Mouse (Mus musculus): Measurements from ENCODE around the gene Gm4216. TPM values are rescaled to one million over a fixed set of nuclear protein-coding genes. Genes with fewer than 3 reads are reported as not detected.
"Not testable (repeated sequence)": the region's sequence is repeated elsewhere in the genome, so short reads cannot be mapped to it uniquely, and the experiment has no call there.

Gene Gm4216
- polyA plus RNA-seq (2014; fragmentation: Nextera tagmentation; extraction: Ambion mirVana): not detected in 2 replicates

DNA sequence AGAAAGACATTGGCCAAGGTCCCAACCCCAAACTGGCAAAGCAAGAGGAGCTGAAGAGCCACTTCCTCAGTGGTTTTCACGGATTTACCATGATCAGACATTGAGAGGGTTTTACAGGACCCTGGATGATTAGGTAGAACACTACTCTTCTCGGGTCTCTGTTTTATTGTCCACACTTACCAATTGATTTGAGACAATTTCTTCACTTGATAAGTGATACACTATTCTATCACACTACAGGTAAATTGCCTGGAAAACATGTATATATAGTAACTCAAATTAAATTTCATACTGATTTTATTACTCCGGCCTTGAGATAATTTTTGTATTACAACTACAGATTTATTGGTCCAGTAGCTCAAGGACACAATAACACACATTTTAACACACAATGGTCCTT lies at the start of gene Gm4216:
Gene Gm4216 (minus strand): TSS at position 101 of the 400 bp plus-strand sequence.
- not testable (repeated sequence) for H3K27me3 ChIP-seq (ENCODE audit: control insufficient read depth, insufficient read depth, low read length); H3K9me3 ChIP-seq (ENCODE audit: control insufficient read depth, low read length); H3K9ac ChIP-seq (ENCODE audit: low read length); H3K4me2 ChIP-seq (ENCODE audit: low read length); H3K4me3 ChIP-seq (ENCODE audit: control insufficient read depth in 1 of 2, insufficient read depth in 1 of 2, low read depth in 1 of 2, low read length in 2 of 2); H3K36me3 ChIP-seq (ENCODE audit: control insufficient read depth, insufficient read depth, low read length); H3K27ac ChIP-seq (replicated peaks in 1 of 2; ENCODE audit: control insufficient read depth in 1 of 2, insufficient read depth in 1 of 2, low read depth in 2 of 2, low read length in 2 of 2); ATAC-seq (ENCODE audit: insufficient number of reproducible peaks, insufficient read depth, low FRiP score, low read depth); H3K4me1 ChIP-seq (ENCODE audit: control insufficient read depth in 2 of 2, insufficient read depth in 2 of 2, low read length in 2 of 2)
- WGBS: no CpG with 5 or more reads among the region's 3 CpGs

GRCm38 (mm10) chr7:23067356-23067755 lies 47.6 kb upstream of the Gm4216 start, which contains the start of gene Gm8720:
Gene Gm8720, minus strand, starts transcription at chr7:23067456.
- not testable (repeated sequence) for H3K9ac ChIP-seq (ENCODE audit: low read length); H3K4me1 ChIP-seq (ENCODE audit: control insufficient read depth in 2 of 2, insufficient read depth in 2 of 2, low read length in 2 of 2); ATAC-seq (ENCODE audit: insufficient number of reproducible peaks, insufficient read depth, low FRiP score, low read depth); H3K27ac ChIP-seq (replicated peaks in 1 of 2; ENCODE audit: control insufficient read depth in 1 of 2, insufficient read depth in 1 of 2, low read depth in 2 of 2, low read length in 2 of 2); H3K4me2 ChIP-seq (ENCODE audit: low read length); H3K27me3 ChIP-seq (ENCODE audit: control insufficient read depth, insufficient read depth, low read length); H3K4me3 ChIP-seq (ENCODE audit: control insufficient read depth in 1 of 2, insufficient read depth in 1 of 2, low read depth in 1 of 2, low read length in 2 of 2); H3K9me3 ChIP-seq (ENCODE audit: control insufficient read depth, low read length); H3K36me3 ChIP-seq (ENCODE audit: control insufficient read depth, insufficient read depth, low read length)
- WGBS: no CpG with 5 or more reads among the region's 1 CpGs

- H3K9ac ChIP-seq (ENCODE audit: low read length); H3K4me2 ChIP-seq (ENCODE audit: low read length); H3K4me1 ChIP-seq (ENCODE audit: control insufficient read depth in 2 of 2, insufficient read depth in 2 of 2, low read length in 2 of 2); H3K9me3 ChIP-seq (ENCODE audit: control insufficient read depth, low read length); H3K27ac ChIP-seq (replicated peaks in 1 of 2; ENCODE audit: control insufficient read depth in 1 of 2, insufficient read depth in 1 of 2, low read depth in 2 of 2, low read length in 2 of 2); ATAC-seq (ENCODE audit: insufficient number of reproducible peaks, insufficient read depth, low FRiP score, low read depth); H3K27me3 ChIP-seq (ENCODE audit: control insufficient read depth, insufficient read depth, low read length); H3K36me3 ChIP-seq (ENCODE audit: control insufficient read depth, insufficient read depth, low read length); H3K4me3 ChIP-seq (ENCODE audit: control insufficient read depth in 1 of 2, insufficient read depth in 1 of 2, low read depth in 1 of 2, low read length in 2 of 2): not testable (repeated sequence)
- WGBS: no CpG with 5 or more reads among the region's 1 CpGs
These were observed 35.5 kb upstream of the Gm4216 start, which contains the start of gene Vmn1r163 for GRCm38 (mm10) chr7:23055240-23055639. Gene Vmn1r163, plus strand, starts transcription at chr7:23055540.

DNA sequence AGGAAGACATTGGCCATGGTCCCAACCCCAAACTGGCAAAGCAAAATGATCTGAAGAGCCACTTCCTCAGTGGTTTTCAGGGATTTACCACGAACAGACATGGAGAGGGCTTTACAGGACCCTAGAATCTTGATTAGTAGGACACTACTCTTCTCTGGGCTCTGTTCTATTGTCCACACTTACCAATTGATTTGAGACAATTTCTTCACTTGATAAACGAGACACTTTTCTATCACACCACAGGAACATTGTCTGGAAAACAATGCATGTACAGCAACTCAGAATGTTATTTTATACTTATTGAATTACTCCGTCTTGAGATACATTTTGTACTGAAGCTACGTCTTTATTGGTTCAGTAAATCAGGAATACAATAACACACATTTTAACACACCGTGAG lies 35.1 kb downstream of the Gm4216 start, which contains the start of gene Gm4214:
Gene Gm4214 (minus strand): TSS at position 101 of the 400 bp plus-strand sequence.
- H3K27me3 ChIP-seq (ENCODE audit: control insufficient read depth, insufficient read depth, low read length); H3K27ac ChIP-seq (replicated peaks in 1 of 2; ENCODE audit: control insufficient read depth in 1 of 2, insufficient read depth in 1 of 2, low read depth in 2 of 2, low read length in 2 of 2); H3K4me1 ChIP-seq (ENCODE audit: control insufficient read depth in 2 of 2, insufficient read depth in 2 of 2, low read length in 2 of 2); ATAC-seq (ENCODE audit: insufficient number of reproducible peaks, insufficient read depth, low FRiP score, low read depth); H3K9me3 ChIP-seq (ENCODE audit: control insufficient read depth, low read length); H3K9ac ChIP-seq (ENCODE audit: low read length); H3K36me3 ChIP-seq (ENCODE audit: control insufficient read depth, insufficient read depth, low read length); H3K4me3 ChIP-seq (ENCODE audit: control insufficient read depth in 1 of 2, insufficient read depth in 1 of 2, low read depth in 1 of 2, low read length in 2 of 2); H3K4me2 ChIP-seq (ENCODE audit: low read length): not testable (repeated sequence)
- no CpG with 5 or more reads among the region's 5 CpGs for WGBS

Other genes with a start within 250 kb of the Gm4216 start
- gene Vmn1r158, start 229.1 kb downstream of the Gm4216 start, polyA plus RNA-seq (2014; fragmentation: Nextera tagmentation; extraction: Ambion mirVana): not detected in 2 replicates
- gene Vmn1r159, start 176.3 kb downstream of the Gm4216 start, polyA plus RNA-seq (2014; fragmentation: Nextera tagmentation; extraction: Ambion mirVana): not detected in 2 replicates
- not detected in 2 replicates for gene Vmn1r160, start 148.7 kb downstream of the Gm4216 start, polyA plus RNA-seq (2014; fragmentation: Nextera tagmentation; extraction: Ambion mirVana)
- gene Gm4214, start 35.2 kb downstream of the Gm4216 start, polyA plus RNA-seq (2014; fragmentation: Nextera tagmentation; extraction: Ambion mirVana): not detected in 2 replicates
- not detected in 2 replicates for gene Vmn1r163, start 35.6 kb upstream of the Gm4216 start, polyA plus RNA-seq (2014; fragmentation: Nextera tagmentation; extraction: Ambion mirVana)
- gene Gm8720, start 47.5 kb upstream of the Gm4216 start, polyA plus RNA-seq (2014; fragmentation: Nextera tagmentation; extraction: Ambion mirVana): not detected in 2 replicates
- not detected in 2 replicates for gene Gm10662, start 124.6 kb upstream of the Gm4216 start, polyA plus RNA-seq (2014; fragmentation: Nextera tagmentation; extraction: Ambion mirVana)
- not detected in 2 replicates for gene Vmn1r165, start 197.4 kb upstream of the Gm4216 start, polyA plus RNA-seq (2014; fragmentation: Nextera tagmentation; extraction: Ambion mirVana)
- not detected in 2 replicates for gene Vmn1r166, start 231.8 kb upstream of the Gm4216 start, polyA plus RNA-seq (2014; fragmentation: Nextera tagmentation; extraction: Ambion mirVana)